Mouse (Mus musculus) cortical plate, adult 2 months (tissue): Measurements from ENCODE around the gene Espn.

Experiments used
- CTCF ChIP-seq: fragments of 200-500 bp; IDR thresholded peaks from 2 replicates; pipeline ENCODE4 v1.5.1; 2011; ENCODE audit warnings: mild to moderate bottlenecking, control low read depth, low read length; ENCODE audit not compliant: insufficient read depth; ENCODE audit errors: extremely low read depth
- POLR2A ChIP-seq: fragments of 200-500 bp; IDR thresholded peaks from 2 replicates; pipeline ENCODE4 v1.6.1; 2011; ENCODE audit warnings: mild to moderate bottlenecking, low read length, control low read depth; ENCODE audit not compliant: insufficient read depth; ENCODE audit errors: extremely low read depth

DNA sequence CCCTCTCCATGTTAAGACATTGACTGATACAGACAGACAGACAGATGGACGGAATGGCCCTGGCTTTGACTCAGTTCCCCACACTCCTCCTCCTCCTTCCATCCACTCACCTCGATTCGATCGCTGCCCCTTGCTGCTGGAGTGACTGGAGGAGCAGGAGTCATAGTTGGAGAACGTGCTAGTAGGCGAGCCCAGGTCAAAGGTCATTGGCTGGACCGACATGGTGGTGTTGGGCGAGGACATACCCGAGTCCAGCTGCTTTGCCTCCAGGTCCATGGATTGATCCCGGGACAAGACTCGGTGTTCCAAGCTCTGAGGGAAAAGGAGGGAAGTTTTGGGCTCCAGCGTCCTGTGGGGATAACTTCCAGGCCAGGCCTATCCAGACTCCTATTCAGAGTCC, 16.8 kb downstream of the Espn start:
- no peak for TF ChIP-seq CTCF
- no peak for TF ChIP-seq POLR2A
